Mouse (Mus musculus) brain, embryonic 14.5 days (tissue): ENCODE data around the gene Slc10a6.

Experiments
- CTCF ChIP-seq: fragments of 200-500 bp; IDR thresholded peaks from 2 replicates; pipeline ENCODE4 v1.5.1; 2012; ENCODE audit warnings: inconsistent platforms, mild to moderate bottlenecking, moderate library complexity, borderline replicate concordance; ENCODE audit not compliant: insufficient read depth, insufficient read length; ENCODE audit errors: extremely low read depth
- POLR2A ChIP-seq: fragments of 200-500 bp; IDR thresholded peaks from 2 replicates; pipeline ENCODE4 v1.6.1; 2012; ENCODE audit warnings: mild to moderate bottlenecking, inconsistent platforms, borderline replicate concordance; ENCODE audit not compliant: poor library complexity, insufficient read depth, insufficient read length, severe bottlenecking; ENCODE audit errors: extremely low read depth

DNA sequence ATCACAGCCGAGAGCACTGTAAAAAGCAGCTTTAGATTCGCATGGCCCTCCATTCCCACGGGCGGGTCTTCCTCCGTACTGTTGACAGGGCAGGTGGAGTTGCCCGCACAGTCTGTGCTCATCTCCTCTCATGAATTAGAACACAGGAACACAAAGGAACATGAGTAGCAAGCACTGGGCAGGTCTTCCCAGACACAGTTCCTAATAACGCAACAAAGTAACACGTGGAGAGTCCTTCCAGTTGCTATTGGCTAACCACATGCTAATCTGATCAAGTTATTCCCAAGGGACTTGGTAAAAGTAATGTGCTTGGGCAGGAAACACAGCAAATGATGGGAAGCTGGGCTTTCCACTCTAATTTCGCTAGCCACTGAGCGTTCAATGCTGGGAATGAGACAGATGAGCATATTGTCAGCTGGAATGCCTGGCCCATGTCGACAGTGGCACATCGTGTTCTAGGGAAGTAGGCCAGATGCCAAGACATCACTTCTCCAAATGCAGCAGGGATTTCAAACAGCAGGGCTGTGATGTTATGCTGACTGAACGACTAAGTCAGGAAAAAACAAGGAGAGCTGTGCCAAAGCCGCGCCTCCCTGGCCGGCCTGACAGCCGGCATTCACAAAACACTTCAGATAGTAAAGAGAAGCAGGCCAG, at the start of gene Slc10a6:
- TF ChIP-seq CTCF (no peak), POLR2A (no peak)
